Mouse (Mus musculus) heart, postnatal 14 days (tissue): ENCODE results near the gene Casp9. TPM values are rescaled to one million over a fixed set of nuclear protein-coding genes. Genes with fewer than 3 reads are reported as not detected.

Experiments
- DNase-seq, 2 experiments: peaks; one replicate each; pipeline ENCODE4 v3.0.0; 2021 to 2022
- intact Hi-C: fragments of 180-260 bp; cut with DNase I; formaldehyde crosslinking; loops from one replicate; pipeline ENCODE4 v1.15.1; 2025
- total RNA-seq, 2 experiments: library from RNA; stranded (reverse); gene quantifications; 2 replicates each; pipeline ENCODE4 v1.2.3; 2021

The Casp9 gene
- total RNA-seq, 2 experiments from 2014 or later: 7.7 to 9.5 TPM

GRCm38 (mm10) chr4:141811375-141811774 lies 18.0 kb downstream of the Casp9 start:
- intact Hi-C loops: no loop called here
- no peak for DNase-seq

DNA sequence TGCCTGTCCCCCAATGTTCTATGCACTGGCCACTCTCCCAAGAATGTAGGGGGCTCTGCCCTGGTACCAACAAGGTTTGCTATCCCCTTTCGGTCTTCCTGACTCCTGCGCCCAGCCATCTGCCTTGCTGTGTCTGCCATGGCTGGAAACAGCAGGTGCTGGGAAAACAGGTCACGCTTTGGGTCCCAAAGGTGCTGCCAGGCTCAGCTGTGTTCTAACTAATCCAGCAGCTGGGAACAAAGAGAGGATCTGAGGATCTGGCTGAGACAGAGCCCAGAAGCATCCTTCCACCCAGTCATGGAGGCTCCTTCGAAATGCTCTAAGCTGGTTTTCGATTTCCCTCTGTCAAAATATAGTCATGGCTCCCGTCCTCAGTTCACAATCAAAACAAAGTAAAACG lies 22.9 kb downstream of the Casp9 start:
- intact Hi-C loops: no loop called here
- no peak for DNase-seq

GRCm38 (mm10) chr4:141816776-141817655 lies 23.6 kb downstream of the Casp9 start:
- intact Hi-C loops: no loop called here
- DNase-seq: no peak

DNA sequence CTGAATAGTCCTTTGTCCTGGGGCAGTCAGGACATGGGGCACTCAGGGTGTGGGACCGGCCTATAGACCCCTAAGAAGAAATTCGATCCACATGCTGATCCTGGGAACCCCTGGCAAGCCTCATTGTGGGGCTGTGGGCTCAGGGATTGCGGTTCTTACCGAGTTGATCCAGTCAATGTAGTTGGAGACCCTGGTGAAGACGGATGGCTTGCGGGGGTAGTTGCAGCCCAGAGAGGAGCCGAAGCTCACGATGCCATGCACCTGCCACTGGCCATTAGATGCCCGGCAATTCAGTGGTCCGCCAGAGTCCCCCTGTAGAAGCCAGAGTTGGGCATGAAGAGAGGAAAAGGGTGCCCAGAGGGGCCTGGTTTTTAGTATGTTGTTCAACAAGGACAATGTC lies 24.3 kb downstream of the Casp9 start:
- no peak for DNase-seq
- intact Hi-C loops: no loop called here

GRCm38 (mm10) chr4:141818861-141819260 lies 25.4 kb downstream of the Casp9 start:
- DNase-seq: no peak

GRCm38 (mm10) chr4:141819316-141819715 lies 25.9 kb downstream of the Casp9 start:
- intact Hi-C loops: no loop called here
- DNase-seq: no peak

More at GRCm38 (mm10) chr4:141818861-141819260, 25.4 kb downstream of the Casp9 start:
- intact Hi-C loops: no loop called here

- intact Hi-C loops: no loop called here
- DNase-seq: no peak
These were observed 27.8 kb downstream of the Casp9 start for GRCm38 (mm10) chr4:141821178-141821577.

GRCm38 (mm10) chr4:141822089-141822488 lies 28.7 kb downstream of the Casp9 start:
- peak; percentile 20 to 52 for DNase-seq

DNA sequence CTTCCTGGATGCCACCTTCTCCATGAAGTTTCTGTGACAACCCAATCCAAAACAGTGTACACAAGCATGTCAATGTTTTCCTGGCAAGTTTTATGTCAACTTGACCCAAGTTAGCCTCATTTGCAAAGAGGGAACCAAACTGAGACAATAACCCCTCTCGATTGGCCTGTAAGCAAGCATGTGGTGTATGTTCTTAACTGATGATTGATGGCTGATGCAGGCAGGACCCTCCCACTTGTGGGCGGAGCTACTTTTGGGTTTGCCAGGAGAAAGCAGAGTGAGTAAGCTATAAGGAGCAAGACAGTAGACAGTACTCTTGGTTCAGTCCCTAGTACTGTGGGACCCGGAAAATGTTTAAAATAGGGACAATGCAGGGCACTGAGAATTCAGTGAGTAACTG lies 29.6 kb downstream of the Casp9 start:
- intact Hi-C loops: no loop called here
- peak in 1 of 2 experiments; percentile 12 for DNase-seq

More at GRCm38 (mm10) chr4:141822089-141822488, 28.7 kb downstream of the Casp9 start:
- intact Hi-C loops: no loop called here

GRCm38 (mm10) chr4:141826060-141826459 lies 32.6 kb downstream of the Casp9 start, which contains the start of gene Cela2a:
TSS of gene Cela2a (minus strand) at chr4:141826160.
- DNase-seq: no peak
- intact Hi-C loops: no loop called here

GRCm38 (mm10) chr4:141827401-141827800 lies 34.0 kb downstream of the Casp9 start:
- DNase-seq: no peak

DNA sequence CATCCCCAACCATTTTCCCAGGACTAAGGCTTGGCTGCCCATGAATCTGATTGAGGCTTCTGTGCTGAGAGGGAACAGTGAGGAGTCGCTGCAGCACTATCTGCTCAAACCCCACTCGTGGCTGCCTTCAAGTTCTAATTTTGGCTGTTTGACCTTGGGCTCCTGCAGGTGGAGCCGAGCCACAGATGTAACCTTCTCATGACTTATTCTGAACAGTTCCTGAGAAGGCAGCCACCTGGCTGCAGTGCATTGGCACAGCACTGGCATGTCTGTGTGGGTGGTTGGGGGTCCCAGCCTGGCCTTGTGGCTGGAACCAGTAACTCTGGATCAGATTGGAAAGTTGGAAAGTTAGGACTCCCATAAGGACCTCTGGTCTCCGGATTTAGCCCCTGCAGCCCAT lies 34.8 kb downstream of the Casp9 start:
- intact Hi-C loops: no loop called here
- DNase-seq: peak in 1 of 2 experiments; percentile 13

More at GRCm38 (mm10) chr4:141827401-141827800, 34.0 kb downstream of the Casp9 start:
- intact Hi-C loops: no loop called here

- intact Hi-C loops: no loop called here
- no peak for DNase-seq
These were observed 37.0 kb downstream of the Casp9 start for GRCm38 (mm10) chr4:141830381-141830780.

- DNase-seq: no peak
- intact Hi-C loops: no loop called here
These were observed 37.9 kb downstream of the Casp9 start for GRCm38 (mm10) chr4:141831361-141831760.

- no peak for DNase-seq
- intact Hi-C loops: no loop called here
These were observed 40.5 kb downstream of the Casp9 start for GRCm38 (mm10) chr4:141833911-141834310.

- DNase-seq: no peak
- intact Hi-C loops: no loop called here
These were observed 41.2 kb downstream of the Casp9 start for GRCm38 (mm10) chr4:141834536-141835095.

DNA sequence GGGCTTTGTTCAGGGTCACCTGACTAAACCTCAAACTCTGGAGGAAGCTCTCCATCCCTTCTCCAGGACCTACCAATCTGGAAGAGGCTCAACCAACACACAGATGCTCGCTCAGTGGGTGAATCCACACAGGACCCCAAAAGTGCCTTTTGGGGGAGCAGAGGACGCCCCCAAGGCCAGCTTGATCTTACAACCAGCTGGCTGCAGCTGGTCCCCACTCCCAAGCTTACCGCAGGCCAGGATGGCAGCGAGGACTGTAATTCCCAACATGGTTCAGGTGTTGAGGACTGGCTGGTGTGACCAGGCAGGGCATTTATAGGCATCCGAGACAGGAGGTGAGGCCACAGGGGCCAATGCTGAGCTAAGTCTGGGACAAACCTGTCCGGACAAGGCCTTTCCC lies 52.6 kb downstream of the Casp9 start, which contains the start of gene Ctrc:
Gene Ctrc (minus strand): TSS at position 361 of the 400 bp plus-strand sequence.
- intact Hi-C loops: no loop called here
- DNase-seq: no peak

- intact Hi-C loops: no loop called here
- DNase-seq: peak; percentile 69 to 78
These were observed 60.0 kb downstream of the Casp9 start for GRCm38 (mm10) chr4:141853437-141853836.

- peak; percentile 80 to 89 for DNase-seq
- intact Hi-C loops: loop anchor here (1.0 kb wide), 1 partner anchor 101 kb away; no protein-coding TSS in a partner anchor
These were observed 64.1 kb downstream of the Casp9 start for GRCm38 (mm10) chr4:141857422-141857930.

DNA sequence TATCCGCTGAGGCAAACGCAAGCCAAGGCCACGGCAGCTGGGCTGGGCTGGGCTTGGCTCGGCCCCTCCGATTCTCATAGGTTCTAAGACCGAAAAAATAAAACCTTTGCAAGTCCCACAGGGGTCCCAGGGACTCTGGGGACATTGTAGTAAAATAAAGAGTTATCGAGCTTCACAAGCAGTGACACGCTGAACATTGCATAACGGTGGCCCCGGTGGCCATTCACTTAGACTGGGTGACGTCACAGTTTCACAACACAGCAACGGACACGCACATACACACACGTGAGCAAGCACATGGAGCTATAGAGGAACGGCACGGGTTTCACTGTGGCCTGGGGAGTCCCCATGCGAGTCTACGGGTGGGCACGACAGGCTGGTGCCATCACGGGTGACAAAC lies 65.1 kb downstream of the Casp9 start:
- intact Hi-C loops: no loop called here
- DNase-seq: peak in 1 of 2 experiments; percentile 30

GRCm38 (mm10) chr4:141859351-141859750 lies 65.9 kb downstream of the Casp9 start:
- intact Hi-C loops: no loop called here

More at GRCm38 (mm10) chr4:141859351-141859750, 65.9 kb downstream of the Casp9 start:
- DNase-seq: no peak
